Mouse (Mus musculus): Measurements from ENCODE around the gene Limk1. TPM values are rescaled to one million over a fixed set of nuclear protein-coding genes. Genes with fewer than 3 reads are reported as not detected.

Limk1 gene
- polyA plus RNA-seq, 1 experiment = 8.6 TPM

GRCm38 (mm10) chr5:134675956-134676759, 12.2 kb downstream of the Limk1 start:
- TF ChIP-seq POLR2A (IDR thresholded peaks at IDR 0.05; ENCODE audit: borderline replicate concordance, control insufficient read depth, low read depth, low read length) = no peak
- no peak for TF ChIP-seq CTCF (IDR thresholded peaks at IDR 0.05; ENCODE audit: control insufficient read depth, insufficient read depth, low read length)
- Histone ChIP-seq H3K27ac (ENCODE audit: control insufficient read depth, insufficient read depth, low read depth, low read length, poor library complexity) (no peak overlapping the region), H3K4me1 (ENCODE audit: control insufficient read depth, insufficient read depth, low read length) (peaks cover 5% of the 10 kb centered on the region), H3K4me3 (replicated peaks; ENCODE audit: control insufficient read depth, low read depth, low read length) (no peak overlapping the region)
- 12% methylated on average over 14 of the region's 14 CpGs for WGBS

- TF ChIP-seq CTCF (IDR thresholded peaks at IDR 0.05; ENCODE audit: control insufficient read depth, insufficient read depth, low read length) (no peak), POLR2A (IDR thresholded peaks at IDR 0.05; ENCODE audit: borderline replicate concordance, control insufficient read depth, low read depth, low read length) (no peak)
- Histone ChIP-seq H3K4me3 (replicated peaks; ENCODE audit: control insufficient read depth, low read depth, low read length) (no peak overlapping the region), H3K27ac (ENCODE audit: control insufficient read depth, insufficient read depth, low read depth, low read length, poor library complexity) (no peak overlapping the region), H3K4me1 (ENCODE audit: control insufficient read depth, insufficient read depth, low read length) (peaks cover 5% of the 10 kb centered on the region)
- 68% methylated on average over 5 of the region's 5 CpGs for WGBS
Observed at GRCm38 (mm10) chr5:134674977-134675376, 13.4 kb downstream of the Limk1 start.

GRCm38 (mm10) chr5:134672611-134673010, 15.8 kb downstream of the Limk1 start:
- Histone ChIP-seq H3K4me1 (ENCODE audit: control insufficient read depth, insufficient read depth, low read length) (peaks cover 2% of the 10 kb centered on the region; the same call in 1 of the 2 replicates), H3K4me3 (replicated peaks; ENCODE audit: control insufficient read depth, low read depth, low read length) (no peak overlapping the region), H3K27ac (ENCODE audit: control insufficient read depth, insufficient read depth, low read depth, low read length, poor library complexity) (no peak overlapping the region)
- TF ChIP-seq POLR2A (IDR thresholded peaks at IDR 0.05; ENCODE audit: borderline replicate concordance, control insufficient read depth, low read depth, low read length) (no peak), CTCF (IDR thresholded peaks at IDR 0.05; ENCODE audit: control insufficient read depth, insufficient read depth, low read length) (no peak)
- 84% methylated on average over 6 of the region's 6 CpGs for WGBS

- Histone ChIP-seq H3K4me1 (ENCODE audit: control insufficient read depth, insufficient read depth, low read length) (peaks cover 2% of the 10 kb centered on the region; the same call in 1 of the 2 replicates), H3K4me3 (replicated peaks; ENCODE audit: control insufficient read depth, low read depth, low read length) (no peak overlapping the region), H3K27ac (ENCODE audit: control insufficient read depth, insufficient read depth, low read depth, low read length, poor library complexity) (no peak overlapping the region)
- TF ChIP-seq CTCF (IDR thresholded peaks at IDR 0.05; ENCODE audit: control insufficient read depth, insufficient read depth, low read length) (no peak), POLR2A (IDR thresholded peaks at IDR 0.05; ENCODE audit: borderline replicate concordance, control insufficient read depth, low read depth, low read length) (no peak)
- 86% methylated on average over 1 of the region's 1 CpGs for WGBS
Observed at GRCm38 (mm10) chr5:134672198-134672516, 16.2 kb downstream of the Limk1 start.

GRCm38 (mm10) chr5:134671335-134672197, 16.8 kb downstream of the Limk1 start:
- Histone ChIP-seq H3K4me1 (ENCODE audit: control insufficient read depth, insufficient read depth, low read length) (no peaks in the 10 kb centered on the region; the same call in 1 of the 2 replicates), H3K4me3 (replicated peaks; ENCODE audit: control insufficient read depth, low read depth, low read length) (no peak overlapping the region), H3K27ac (ENCODE audit: control insufficient read depth, insufficient read depth, low read depth, low read length, poor library complexity) (no peak overlapping the region)
- TF ChIP-seq POLR2A (IDR thresholded peaks at IDR 0.05; ENCODE audit: borderline replicate concordance, control insufficient read depth, low read depth, low read length) (no peak), CTCF (IDR thresholded peaks at IDR 0.05; ENCODE audit: control insufficient read depth, insufficient read depth, low read length) (no peak)
- 86% methylated on average over 17 of the region's 17 CpGs for WGBS

- WGBS = 87% methylated on average over 20 of the region's 20 CpGs
- Histone ChIP-seq H3K27ac (ENCODE audit: control insufficient read depth, insufficient read depth, low read depth, low read length, poor library complexity) (no peak overlapping the region), H3K4me3 (replicated peaks; ENCODE audit: control insufficient read depth, low read depth, low read length) (no peak overlapping the region), H3K4me1 (ENCODE audit: control insufficient read depth, insufficient read depth, low read length) (no peaks in the 10 kb centered on the region)
- no peak for TF ChIP-seq POLR2A (IDR thresholded peaks at IDR 0.05; ENCODE audit: borderline replicate concordance, control insufficient read depth, low read depth, low read length)
- TF ChIP-seq CTCF (IDR thresholded peaks at IDR 0.05; ENCODE audit: control insufficient read depth, insufficient read depth, low read length) = no peak
Observed at GRCm38 (mm10) chr5:134669001-134669708, 19.2 kb downstream of the Limk1 start.

- Histone ChIP-seq H3K4me1 (ENCODE audit: control insufficient read depth, insufficient read depth, low read length) (no peaks in the 10 kb centered on the region), H3K27ac (ENCODE audit: control insufficient read depth, insufficient read depth, low read depth, low read length, poor library complexity) (no peak overlapping the region), H3K4me3 (replicated peaks; ENCODE audit: control insufficient read depth, low read depth, low read length) (no peak overlapping the region)
- TF ChIP-seq POLR2A (IDR thresholded peaks at IDR 0.05; ENCODE audit: borderline replicate concordance, control insufficient read depth, low read depth, low read length) (no peak), CTCF (IDR thresholded peaks at IDR 0.05; ENCODE audit: control insufficient read depth, insufficient read depth, low read length) (peak; percentile 8; the same call in 1 of the 2 replicates)
- WGBS = 84% methylated on average over 8 of the region's 8 CpGs
Observed at GRCm38 (mm10) chr5:134668495-134668894, 19.9 kb downstream of the Limk1 start.

GRCm38 (mm10) chr5:134656708-134657107, 31.7 kb downstream of the Limk1 start:
- TF ChIP-seq CTCF (IDR thresholded peaks at IDR 0.05; ENCODE audit: control insufficient read depth, insufficient read depth, low read length) (no peak), POLR2A (IDR thresholded peaks at IDR 0.05; ENCODE audit: borderline replicate concordance, control insufficient read depth, low read depth, low read length) (no peak)
- 85% methylated on average over 4 of the region's 4 CpGs for WGBS
- H3K27ac ChIP-seq (ENCODE audit: control insufficient read depth, insufficient read depth, low read depth, low read length, poor library complexity) = no peak overlapping the region
- H3K4me1 ChIP-seq (ENCODE audit: control insufficient read depth, insufficient read depth, low read length) = no peaks in the 10 kb centered on the region
- H3K4me3 ChIP-seq (replicated peaks; ENCODE audit: control insufficient read depth, low read depth, low read length) = no peak overlapping the region

All from bone marrow, adult 2 months (tissue).